Mouse (Mus musculus): ENCODE results near the gene Efna2. TPM values are rescaled to one million over a fixed set of nuclear protein-coding genes. Genes with fewer than 3 reads are reported as not detected.
"Not testable (repeated sequence)": the region's sequence is repeated elsewhere in the genome, so short reads cannot be mapped to it uniquely, and the experiment has no call there.

The Efna2 gene
- total and polyA plus RNA-seq, 2 experiments from 2014 or later = 51.1 to 52.1 TPM

- DNase-seq (ENCODE audit: low spot score) (no peak), ATAC-seq (ENCODE audit: low FRiP score) (no peak)
- Histone ChIP-seq H3K9me3 (ENCODE audit: low read length) (no peaks in the 10 kb centered on the region), H3K4me1 (ENCODE audit: insufficient read depth, low read length) (no peaks in the 10 kb centered on the region), H3K36me3 (ENCODE audit: insufficient read depth, low read length) (no peaks in the 10 kb centered on the region), H3K4me2 (ENCODE audit: low read depth, low read length, poor library complexity, severe bottlenecking) (no peak overlapping the region), H3K9ac (replicated peaks; ENCODE audit: low read length, poor library complexity, severe bottlenecking) (no peak overlapping the region), H3K4me3 (ENCODE audit: low read depth, low read length) (no peak overlapping the region), H3K27ac (ENCODE audit: low read depth, low read length) (no peak overlapping the region), H3K27me3 (ENCODE audit: insufficient read depth, low read length) (no peaks in the 10 kb centered on the region)
- no peak for TF ChIP-seq CTCF (IDR thresholded peaks at IDR 0.05)
- WGBS = 37% methylated on average over 6 of the region's 6 CpGs
Measured at GRCm38 (mm10) chr10:80200485-80200884, 21.2 kb downstream of the Efna2 start.

DNA sequence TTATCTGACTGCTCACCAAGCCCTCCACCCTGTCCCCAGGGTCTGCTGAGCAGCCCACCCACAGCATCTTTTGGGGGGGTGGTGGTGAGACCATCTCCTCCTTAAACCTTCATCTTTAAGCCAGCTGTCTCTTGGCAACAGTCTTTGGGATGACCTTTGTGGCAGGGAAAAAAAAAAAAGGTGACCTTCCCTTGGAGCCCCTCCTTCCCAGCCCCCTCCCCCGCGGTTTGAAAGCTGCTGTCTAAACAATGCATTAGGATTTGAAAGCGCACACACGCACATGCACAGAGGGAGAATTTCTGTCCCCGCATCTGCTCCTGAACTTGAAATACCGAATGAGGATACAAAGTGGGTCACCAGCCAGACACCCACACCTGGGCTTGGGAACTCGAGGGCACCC lies 24.8 kb downstream of the Efna2 start:
- Histone ChIP-seq H3K27me3 (ENCODE audit: insufficient read depth, low read length) (no peaks in the 10 kb centered on the region), H3K36me3 (ENCODE audit: insufficient read depth, low read length) (no peaks in the 10 kb centered on the region), H3K4me2 (ENCODE audit: low read depth, low read length, poor library complexity, severe bottlenecking) (no peak overlapping the region), H3K9me3 (ENCODE audit: low read length) (no peaks in the 10 kb centered on the region), H3K9ac (replicated peaks; ENCODE audit: low read length, poor library complexity, severe bottlenecking) (no peak overlapping the region), H3K4me3 (ENCODE audit: low read depth, low read length) (no peak overlapping the region), H3K4me1 (ENCODE audit: insufficient read depth, low read length) (peaks cover 4% of the 10 kb centered on the region), H3K27ac (ENCODE audit: low read depth, low read length) (no peak overlapping the region)
- WGBS = 8% methylated on average over 7 of the region's 7 CpGs
- no peak for DNase-seq (ENCODE audit: low spot score)
- no peak for TF ChIP-seq CTCF (IDR thresholded peaks at IDR 0.05)
- ATAC-seq (ENCODE audit: low FRiP score) = no peak

DNA sequence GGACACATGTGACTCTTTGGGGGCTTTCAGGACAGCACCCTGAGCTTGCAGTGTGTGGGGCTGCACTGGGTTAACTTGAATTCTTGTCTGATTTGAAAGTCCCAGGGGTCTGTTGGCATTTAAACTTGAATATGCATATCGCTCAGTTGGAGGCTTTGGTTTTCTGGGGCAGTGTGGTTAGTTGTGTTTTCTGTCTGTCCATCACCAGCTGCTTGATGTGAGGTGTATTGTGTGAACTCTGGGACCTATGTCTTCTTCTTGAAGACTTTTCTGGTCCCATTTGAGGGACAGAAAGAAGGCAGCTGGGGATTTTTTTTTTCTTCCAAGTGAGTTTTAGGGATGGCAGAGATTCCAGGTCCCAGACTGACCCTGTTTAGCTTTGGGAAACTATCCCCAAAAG lies 27.9 kb downstream of the Efna2 start:
- Histone ChIP-seq H3K4me2 (ENCODE audit: low read depth, low read length, poor library complexity, severe bottlenecking) (no peak overlapping the region), H3K27ac (ENCODE audit: low read depth, low read length) (no peak overlapping the region), H3K9me3 (ENCODE audit: low read length) (no peaks in the 10 kb centered on the region), H3K4me1 (ENCODE audit: insufficient read depth, low read length) (peaks cover 8% of the 10 kb centered on the region), H3K27me3 (ENCODE audit: insufficient read depth, low read length) (no peaks in the 10 kb centered on the region), H3K36me3 (ENCODE audit: insufficient read depth, low read length) (no peaks in the 10 kb centered on the region), H3K4me3 (ENCODE audit: low read depth, low read length) (no peak overlapping the region), H3K9ac (replicated peaks; ENCODE audit: low read length, poor library complexity, severe bottlenecking) (no peak overlapping the region)
- TF ChIP-seq CTCF (IDR thresholded peaks at IDR 0.05) = no peak
- WGBS = 54% methylated on average over 1 of the region's 1 CpGs
- ATAC-seq (ENCODE audit: low FRiP score) (no peak), DNase-seq (ENCODE audit: low spot score) (no peak)

GRCm38 (mm10) chr10:80207676-80208075 lies 28.4 kb downstream of the Efna2 start:
- H3K27ac ChIP-seq (ENCODE audit: low read depth, low read length) = no peak overlapping the region
- 34% methylated on average over 10 of the region's 10 CpGs for WGBS
- no peaks in the 10 kb centered on the region for H3K9me3 ChIP-seq (ENCODE audit: low read length)
- H3K4me3 ChIP-seq (ENCODE audit: low read depth, low read length) = no peak overlapping the region
- ATAC-seq (ENCODE audit: low FRiP score) = no peak
- no peaks in the 10 kb centered on the region for H3K36me3 ChIP-seq (ENCODE audit: insufficient read depth, low read length)
- peak; percentile 5 for DNase-seq (ENCODE audit: low spot score)
- H3K9ac ChIP-seq (replicated peaks; ENCODE audit: low read length, poor library complexity, severe bottlenecking) = no peak overlapping the region
- H3K4me2 ChIP-seq (ENCODE audit: low read depth, low read length, poor library complexity, severe bottlenecking) = no peak overlapping the region
- no peak for TF ChIP-seq CTCF (IDR thresholded peaks at IDR 0.05)
- H3K27me3 ChIP-seq (ENCODE audit: insufficient read depth, low read length) = no peaks in the 10 kb centered on the region
- H3K4me1 ChIP-seq (ENCODE audit: insufficient read depth, low read length) = peaks cover 8% of the 10 kb centered on the region

GRCm38 (mm10) chr10:80208248-80208647 lies 29.0 kb downstream of the Efna2 start:
- H3K9ac ChIP-seq (replicated peaks; ENCODE audit: low read length, poor library complexity, severe bottlenecking) = no peak overlapping the region
- no peaks in the 10 kb centered on the region for H3K9me3 ChIP-seq (ENCODE audit: low read length)
- no peak overlapping the region for H3K4me2 ChIP-seq (ENCODE audit: low read depth, low read length, poor library complexity, severe bottlenecking)
- H3K36me3 ChIP-seq (ENCODE audit: insufficient read depth, low read length) = no peaks in the 10 kb centered on the region
- H3K27me3 ChIP-seq (ENCODE audit: insufficient read depth, low read length) = no peaks in the 10 kb centered on the region
- no peak for TF ChIP-seq CTCF (IDR thresholded peaks at IDR 0.05)
- WGBS = 43% methylated on average over 4 of the region's 4 CpGs
- ATAC-seq (ENCODE audit: low FRiP score) (no peak), DNase-seq (ENCODE audit: low spot score) (no peak)
- peaks cover 8% of the 10 kb centered on the region for H3K4me1 ChIP-seq (ENCODE audit: insufficient read depth, low read length)
- H3K4me3 ChIP-seq (ENCODE audit: low read depth, low read length) = no peak overlapping the region
- no peak overlapping the region for H3K27ac ChIP-seq (ENCODE audit: low read depth, low read length)

DNA sequence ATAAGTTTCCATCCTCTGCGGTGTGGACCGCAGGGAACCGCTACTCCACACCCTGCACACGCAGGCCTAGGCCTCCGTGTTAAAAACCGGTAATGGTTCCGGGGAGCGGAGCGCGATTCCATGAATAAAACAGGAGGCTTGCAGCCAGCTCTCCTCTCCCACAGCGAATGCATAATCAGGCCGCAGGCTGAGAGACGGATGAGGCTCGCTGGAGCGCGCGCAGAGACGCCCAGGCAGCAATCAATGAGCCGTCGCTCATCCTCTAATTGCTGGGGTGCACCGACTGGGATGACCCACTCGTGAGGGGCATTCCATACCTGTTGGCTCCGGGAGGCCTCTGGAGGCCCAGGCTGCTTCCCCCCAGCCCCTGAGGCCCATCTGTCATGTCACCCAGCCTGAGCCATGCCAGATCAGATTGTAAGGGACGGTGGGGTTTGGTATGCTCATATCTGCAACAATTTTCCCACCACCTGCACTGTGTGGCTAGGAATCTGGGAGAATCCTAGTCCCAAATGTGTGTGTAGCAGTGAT lies 29.6 kb downstream of the Efna2 start:
- 5% methylated on average over 24 of the region's 24 CpGs for WGBS
- peaks cover 8% of the 10 kb centered on the region for H3K4me1 ChIP-seq (ENCODE audit: insufficient read depth, low read length)
- DNase-seq (ENCODE audit: low spot score) (peak; percentile 66), ATAC-seq (ENCODE audit: low FRiP score) (peak; percentile 32; the same call in 1 of the 2 replicates)
- peak overlapping the region; percentile 20; the same call in 1 of the 2 replicates for H3K4me2 ChIP-seq (ENCODE audit: low read depth, low read length, poor library complexity, severe bottlenecking)
- no peak overlapping the region for H3K4me3 ChIP-seq (ENCODE audit: low read depth, low read length)
- TF ChIP-seq CTCF (IDR thresholded peaks at IDR 0.05) = no peak
- no peaks in the 10 kb centered on the region for H3K9me3 ChIP-seq (ENCODE audit: low read length)
- no peaks in the 10 kb centered on the region for H3K27me3 ChIP-seq (ENCODE audit: insufficient read depth, low read length)
- H3K9ac ChIP-seq (replicated peaks; ENCODE audit: low read length, poor library complexity, severe bottlenecking) = peak overlapping the region; percentile 44; the same call in 1 of the 2 replicates
- H3K27ac ChIP-seq (ENCODE audit: low read depth, low read length) = peak overlapping the region; percentile 72
- H3K36me3 ChIP-seq (ENCODE audit: insufficient read depth, low read length) = no peaks in the 10 kb centered on the region

- H3K4me2 ChIP-seq (ENCODE audit: low read depth, low read length, poor library complexity, severe bottlenecking); H3K36me3 ChIP-seq (ENCODE audit: insufficient read depth, low read length); H3K27ac ChIP-seq (ENCODE audit: low read depth, low read length); ATAC-seq (ENCODE audit: low FRiP score); H3K4me1 ChIP-seq (ENCODE audit: insufficient read depth, low read length); H3K4me3 ChIP-seq (ENCODE audit: low read depth, low read length); H3K9me3 ChIP-seq (ENCODE audit: low read length); H3K27me3 ChIP-seq (ENCODE audit: insufficient read depth, low read length); DNase-seq (ENCODE audit: low spot score); H3K9ac ChIP-seq (replicated peaks; ENCODE audit: low read length, poor library complexity, severe bottlenecking): not testable (repeated sequence)
- WGBS = 78% methylated on average over 7 of the region's 7 CpGs
Measured at GRCm38 (mm10) chr10:80211547-80212103, 32.3 kb downstream of the Efna2 start.
